Mouse (Mus musculus): Measurements from ENCODE around the gene Dab2ip. TPM values are rescaled to one million over a fixed set of nuclear protein-coding genes. Genes with fewer than 3 reads are reported as not detected.

Dab2ip gene
- total and polyA plus RNA-seq, 3 experiments: 34.5 to 47.9 (median 45.6) TPM

GRCm38 (mm10) chr2:35691257-35692049 lies 133.4 kb downstream of the Dab2ip start:
- intact Hi-C loops (cut with DNase I): no loop called here
- Histone ChIP-seq H3K9ac (ENCODE audit: low read depth, low read length) (peak overlapping the region; percentile 7; the same call in 1 of the 2 replicates), H3K27ac (peak overlapping the region; percentile 67), H3K79me2 (replicated peaks; ENCODE audit: control insufficient read depth, insufficient read depth, low read length) (peaks cover 10% of the 10 kb centered on the region), H3K27me3 (ENCODE audit: control insufficient read depth, insufficient read depth, low read length) (no peaks in the 10 kb centered on the region), H3K36me3 (ENCODE audit: control insufficient read depth, insufficient read depth, low read length) (no peaks in the 10 kb centered on the region), H3K4me1 (ENCODE audit: control insufficient read depth, insufficient read depth, low read length) (peaks cover 60% of the 10 kb centered on the region), H3K4me3 (peak overlapping the region; percentile 19; the same call in 1 of the 2 replicates)
- peak; percentile 24; the same call in 1 of the 2 replicates for TF ChIP-seq CTCF (IDR thresholded peaks at IDR 0.05)
- TF ChIP-seq EP300 (IDR thresholded peaks at IDR 0.05; ENCODE audit: insufficient read depth, low read depth, low read length): no peak
- peak; percentile 78 to 87 for DNase-seq
- 14% methylated on average over 7 of the region's 7 CpGs for WGBS

GRCm38 (mm10) chr2:35692272-35692900 lies 134.3 kb downstream of the Dab2ip start:
- no peak for DNase-seq
- peaks cover 2% of the 10 kb centered on the region; the same call in 1 of the 2 replicates for H3K36me3 ChIP-seq (ENCODE audit: control insufficient read depth, insufficient read depth, low read length)
- TF ChIP-seq CTCF (IDR thresholded peaks at IDR 0.05) (no peak), EP300 (IDR thresholded peaks at IDR 0.05; ENCODE audit: insufficient read depth, low read depth, low read length) (no peak), POLR2A (IDR thresholded peaks at IDR 0.05; ENCODE audit: insufficient read depth, low read depth, low read length) (no peak)
- peaks cover 7% of the 10 kb centered on the region for H3K79me2 ChIP-seq (replicated peaks; ENCODE audit: control insufficient read depth, insufficient read depth, low read length)
- peak overlapping the region; percentile 15 for H3K9ac ChIP-seq (ENCODE audit: low read depth, low read length)
- H3K4me1 ChIP-seq (ENCODE audit: control insufficient read depth, insufficient read depth, low read length): peaks cover 63% of the 10 kb centered on the region
- intact Hi-C loops (cut with DNase I): no loop called here
- H3K27me3 ChIP-seq (ENCODE audit: control insufficient read depth, insufficient read depth, low read length): no peaks in the 10 kb centered on the region
- peak overlapping the region; percentile 19; the same call in 1 of the 2 replicates for H3K4me3 ChIP-seq
- H3K27ac ChIP-seq: peak overlapping the region; percentile 67
- 64% methylated on average over 11 of the region's 11 CpGs for WGBS

- 60% methylated on average over 7 of the region's 7 CpGs for WGBS
- TF ChIP-seq EP300 (IDR thresholded peaks at IDR 0.05; ENCODE audit: insufficient read depth, low read depth, low read length) (no peak), POLR2A (IDR thresholded peaks at IDR 0.05; ENCODE audit: insufficient read depth, low read depth, low read length) (no peak), CTCF (IDR thresholded peaks at IDR 0.05) (no peak)
- H3K4me1 ChIP-seq (ENCODE audit: control insufficient read depth, insufficient read depth, low read length): peaks cover 62% of the 10 kb centered on the region
These were observed 135.0 kb downstream of the Dab2ip start for GRCm38 (mm10) chr2:35693037-35693436.

GRCm38 (mm10) chr2:35694111-35694510 lies 136.0 kb downstream of the Dab2ip start:
- no peak overlapping the region for H3K9ac ChIP-seq (ENCODE audit: low read depth, low read length)
- DNase-seq: no peak
- no peaks in the 10 kb centered on the region for H3K27me3 ChIP-seq (ENCODE audit: control insufficient read depth, insufficient read depth, low read length)
- TF ChIP-seq EP300 (IDR thresholded peaks at IDR 0.05; ENCODE audit: insufficient read depth, low read depth, low read length) (no peak), CTCF (IDR thresholded peaks at IDR 0.05) (no peak), POLR2A (IDR thresholded peaks at IDR 0.05; ENCODE audit: insufficient read depth, low read depth, low read length) (no peak)
- intact Hi-C loops (cut with DNase I): no loop called here
- peaks cover 2% of the 10 kb centered on the region; the same call in 1 of the 2 replicates for H3K36me3 ChIP-seq (ENCODE audit: control insufficient read depth, insufficient read depth, low read length)
- no peak overlapping the region for H3K4me3 ChIP-seq
- peaks cover 8% of the 10 kb centered on the region for H3K79me2 ChIP-seq (replicated peaks; ENCODE audit: control insufficient read depth, insufficient read depth, low read length)
- no peak overlapping the region for H3K27ac ChIP-seq
- 31% methylated on average over 2 of the region's 2 CpGs for WGBS
- H3K4me1 ChIP-seq (ENCODE audit: control insufficient read depth, insufficient read depth, low read length): peaks cover 64% of the 10 kb centered on the region

More at GRCm38 (mm10) chr2:35693037-35693436, 135.0 kb downstream of the Dab2ip start:
- DNase-seq: no peak
- intact Hi-C loops (cut with DNase I): no loop called here
- Histone ChIP-seq H3K27me3 (ENCODE audit: control insufficient read depth, insufficient read depth, low read length) (no peaks in the 10 kb centered on the region), H3K36me3 (ENCODE audit: control insufficient read depth, insufficient read depth, low read length) (peaks cover 2% of the 10 kb centered on the region; the same call in 1 of the 2 replicates), H3K27ac (no peak overlapping the region; the same call in 1 of the 2 replicates), H3K9ac (ENCODE audit: low read depth, low read length) (no peak overlapping the region), H3K79me2 (replicated peaks; ENCODE audit: control insufficient read depth, insufficient read depth, low read length) (peaks cover 8% of the 10 kb centered on the region), H3K4me3 (no peak overlapping the region)

- no peak for DNase-seq
- peak overlapping the region; percentile 36 for H3K4me3 ChIP-seq
- H3K79me2 ChIP-seq (replicated peaks; ENCODE audit: control insufficient read depth, insufficient read depth, low read length): peaks cover 10% of the 10 kb centered on the region
- TF ChIP-seq CTCF (IDR thresholded peaks at IDR 0.05) (no peak), EP300 (IDR thresholded peaks at IDR 0.05; ENCODE audit: insufficient read depth, low read depth, low read length) (no peak), POLR2A (IDR thresholded peaks at IDR 0.05; ENCODE audit: insufficient read depth, low read depth, low read length) (no peak)
- peak overlapping the region; percentile 76 for H3K27ac ChIP-seq
- H3K4me1 ChIP-seq (ENCODE audit: control insufficient read depth, insufficient read depth, low read length): peaks cover 59% of the 10 kb centered on the region
- WGBS: 28% methylated on average over 7 of the region's 7 CpGs
- H3K36me3 ChIP-seq (ENCODE audit: control insufficient read depth, insufficient read depth, low read length): peaks cover 2% of the 10 kb centered on the region; the same call in 1 of the 2 replicates
- no peaks in the 10 kb centered on the region for H3K27me3 ChIP-seq (ENCODE audit: control insufficient read depth, insufficient read depth, low read length)
- intact Hi-C loops (cut with DNase I): loop anchor here (2.0 kb wide), 1 partner anchor 35 kb away; no protein-coding TSS in a partner anchor
- peak overlapping the region; percentile 49 for H3K9ac ChIP-seq (ENCODE audit: low read depth, low read length)
These were observed 138.1 kb downstream of the Dab2ip start for GRCm38 (mm10) chr2:35696193-35696541.
